Mouse (Mus musculus) megakaryocyte, embryonic 14.5 days (primary cell): ENCODE measurements at regions not wholly inside any gene's neighbourhood (a gene's known extent, or its start where the extent isn't known, plus 50 kb on each side); places are given as distances from the start of the nearest gene placed in this dataset.

Experiments
- H3K27me3 ChIP-seq: replicated peaks from 2 replicates; pipeline ENCODE3; 2012; ENCODE audit warnings: inconsistent platforms
- H3K36me3 ChIP-seq: replicated peaks from 2 replicates; pipeline ENCODE3; 2012; ENCODE audit warnings: low read length, inconsistent platforms, mixed read lengths
- H3K4me1 ChIP-seq: 2 replicates; pipeline ENCODE4 v1.6.1; 2012; ENCODE audit warnings: inconsistent platforms
- H3K4me3 ChIP-seq: replicated peaks from 2 replicates; pipeline ENCODE3; 2012; ENCODE audit warnings: moderate library complexity, mild to moderate bottlenecking, inconsistent platforms
- H3K9me3 ChIP-seq: 2 replicates; pipeline ENCODE4 v1.6.1; 2012; ENCODE audit warnings: inconsistent platforms
- FLI1 ChIP-seq: IDR thresholded peaks from 2 replicates; pipeline ENCODE4 v1.6.1; 2012; ENCODE audit warnings: low read length, inconsistent platforms, mixed read lengths
- GATA1 ChIP-seq: IDR thresholded peaks from 3 replicates; pipeline ENCODE4 v1.6.1; 2012; ENCODE audit warnings: mixed read lengths, low read length, inconsistent platforms, borderline replicate concordance

- H3K9me3 ChIP-seq: peaks cover 5% of the 10 kb centered on the region
- peaks cover 20% of the 10 kb centered on the region for H3K4me1 ChIP-seq
- no peak for TF ChIP-seq GATA1
- no peak for TF ChIP-seq FLI1
- H3K27me3 ChIP-seq: no peaks in the 10 kb centered on the region
- H3K36me3 ChIP-seq: peaks cover 7% of the 10 kb centered on the region
- no peak overlapping the region for H3K4me3 ChIP-seq
These were observed 409.8 kb upstream of the Jarid2 start for GRCm38 (mm10) chr13:44319511-44319910.

- H3K4me1 ChIP-seq: peaks cover 20% of the 10 kb centered on the region
- H3K9me3 ChIP-seq: peaks cover 9% of the 10 kb centered on the region
- peaks cover 7% of the 10 kb centered on the region for H3K36me3 ChIP-seq
- H3K27me3 ChIP-seq: no peaks in the 10 kb centered on the region
- no peak overlapping the region for H3K4me3 ChIP-seq
- no peak for TF ChIP-seq FLI1
- TF ChIP-seq GATA1: no peak
These were observed 409.0 kb upstream of the Jarid2 start for GRCm38 (mm10) chr13:44320311-44320710.

GRCm38 (mm10) chr13:44321009-44321596, 408.2 kb upstream of the Jarid2 start:
- H3K4me1 ChIP-seq: peaks cover 17% of the 10 kb centered on the region
- H3K9me3 ChIP-seq: peaks cover 7% of the 10 kb centered on the region
- H3K27me3 ChIP-seq: no peaks in the 10 kb centered on the region
- peaks cover 5% of the 10 kb centered on the region for H3K36me3 ChIP-seq
- no peak for TF ChIP-seq GATA1
- H3K4me3 ChIP-seq: no peak overlapping the region

GRCm38 (mm10) chr13:44328416-44328815, 400.9 kb upstream of the Jarid2 start:
- Histone ChIP-seq H3K4me1 (peaks cover 48% of the 10 kb centered on the region), H3K4me3 (no peak overlapping the region), H3K27me3 (no peaks in the 10 kb centered on the region), H3K9me3 (0 out of 2 replicates have a peak, but pooled peaks cover 5% of the 10 kb centered on the region), H3K36me3 (no peaks in the 10 kb centered on the region)
- no peak for TF ChIP-seq GATA1
- TF ChIP-seq FLI1: no peak

GRCm38 (mm10) chr13:44329161-44329560, 400.1 kb upstream of the Jarid2 start:
- 0 out of 2 replicates have a peak, but pooled peaks cover 5% of the 10 kb centered on the region for H3K9me3 ChIP-seq
- no peaks in the 10 kb centered on the region for H3K27me3 ChIP-seq
- no peak for TF ChIP-seq GATA1
- no peak for TF ChIP-seq FLI1
- H3K4me1 ChIP-seq: peaks cover 43% of the 10 kb centered on the region
- H3K4me3 ChIP-seq: no peak overlapping the region
- no peaks in the 10 kb centered on the region for H3K36me3 ChIP-seq

GRCm38 (mm10) chr13:44329701-44330100, 399.6 kb upstream of the Jarid2 start:
- H3K4me1 ChIP-seq: peaks cover 43% of the 10 kb centered on the region
- H3K9me3 ChIP-seq: 0 out of 2 replicates have a peak, but pooled peaks cover 1% of the 10 kb centered on the region
- no peaks in the 10 kb centered on the region for H3K36me3 ChIP-seq
- H3K4me3 ChIP-seq: no peak overlapping the region
- no peaks in the 10 kb centered on the region for H3K27me3 ChIP-seq
- no peak for TF ChIP-seq FLI1
- TF ChIP-seq GATA1: no peak

- H3K36me3 ChIP-seq: peaks cover 4% of the 10 kb centered on the region
- H3K4me1 ChIP-seq: peaks cover 33% of the 10 kb centered on the region
- H3K4me3 ChIP-seq: no peak overlapping the region
- TF ChIP-seq GATA1: no peak
- TF ChIP-seq FLI1: no peak
- no peaks in the 10 kb centered on the region for H3K27me3 ChIP-seq
- H3K9me3 ChIP-seq: peaks cover 16% of the 10 kb centered on the region
These were observed 396.5 kb upstream of the Jarid2 start for GRCm38 (mm10) chr13:44332716-44333240.

GRCm38 (mm10) chr13:44339061-44339741, 390.1 kb upstream of the Jarid2 start:
- Histone ChIP-seq H3K9me3 (peaks cover 16% of the 10 kb centered on the region), H3K27me3 (no peaks in the 10 kb centered on the region), H3K36me3 (peaks cover 4% of the 10 kb centered on the region), H3K4me3 (no peak overlapping the region), H3K4me1 (peaks cover 28% of the 10 kb centered on the region)
- no peak for TF ChIP-seq FLI1
- TF ChIP-seq GATA1: no peak

GRCm38 (mm10) chr13:44345094-44345493, 384.2 kb upstream of the Jarid2 start:
- Histone ChIP-seq H3K4me1 (peaks cover 26% of the 10 kb centered on the region), H3K36me3 (peaks cover 8% of the 10 kb centered on the region), H3K27me3 (no peaks in the 10 kb centered on the region), H3K4me3 (no peak overlapping the region), H3K9me3 (peaks cover 18% of the 10 kb centered on the region)
- TF ChIP-seq GATA1 (no peak), FLI1 (no peak)

- TF ChIP-seq GATA1: no peak
- TF ChIP-seq FLI1: no peak
- Histone ChIP-seq H3K9me3 (peaks cover 21% of the 10 kb centered on the region), H3K4me3 (no peak overlapping the region)
These were observed 382.6 kb upstream of the Jarid2 start for GRCm38 (mm10) chr13:44346636-44347035.

More at GRCm38 (mm10) chr13:44346636-44347035, 382.6 kb upstream of the Jarid2 start:
- no peaks in the 10 kb centered on the region for H3K27me3 ChIP-seq
- H3K36me3 ChIP-seq: peaks cover 11% of the 10 kb centered on the region
- peaks cover 23% of the 10 kb centered on the region for H3K4me1 ChIP-seq
